Mouse (Mus musculus): ENCODE measurements around the gene Ptgfr. TPM values are rescaled to one million over a fixed set of nuclear protein-coding genes. Genes with fewer than 3 reads are reported as not detected.
A peak's percentile ranks its signal among the peaks of the same experiment; 100 is the strongest.

The Ptgfr gene
- total RNA-seq, 2 experiments from 2014 or later: 1.2 to 1.8 TPM

- peak in 1 of 2 experiments; percentile 6 for DNase-seq (ENCODE audit: low spot score in 2 of 2)
- intact Hi-C loops (cut with DNase I): no loop called here
Observed at GRCm38 (mm10) chr3:151749737-151750136, 87.7 kb downstream of the Ptgfr start, which contains the start of gene Ifi44. TSS of gene Ifi44 (minus strand) at chr3:151749960.

- DNase-seq (ENCODE audit: low spot score in 2 of 2): no peak
- intact Hi-C loops (cut with DNase I): no loop called here
Observed at GRCm38 (mm10) chr3:151748514-151748913, 88.9 kb downstream of the Ptgfr start.

Other genes with a start within 250 kb of the Ptgfr start
- not detected for gene Ifi44, start 87.7 kb downstream of the Ptgfr start, total RNA-seq (2021)
- gene Ifi44l, start 74.7 kb downstream of the Ptgfr start, total RNA-seq (2021): not detected